Mouse (Mus musculus): ENCODE measurements around the gene Efna1. TPM values are rescaled to one million over a fixed set of nuclear protein-coding genes. Genes with fewer than 3 reads are reported as not detected.

Gene Efna1
- polyA plus RNA-seq, 1 experiment from 2014 or later: 33.0 TPM

DNA sequence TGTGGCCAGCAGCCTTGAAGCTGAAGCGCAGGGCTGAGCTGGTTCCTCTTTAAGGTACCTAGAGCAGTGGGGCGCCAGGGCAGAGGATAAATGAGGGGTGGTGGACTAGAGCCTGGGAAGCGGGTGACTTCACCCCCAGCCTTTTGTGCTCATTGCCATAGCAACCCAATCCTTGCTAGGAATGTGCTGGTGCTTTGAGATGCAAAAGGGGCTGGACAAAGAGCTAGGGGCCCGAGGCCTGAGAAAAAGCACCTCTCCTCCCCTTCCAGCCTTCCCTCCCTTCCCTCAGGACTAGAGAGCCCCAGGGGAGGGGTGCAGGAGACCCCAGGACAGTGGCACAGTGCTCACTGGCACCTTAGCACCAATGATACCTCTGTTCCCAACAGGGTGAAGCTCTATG, 55.0 kb downstream of the Efna1 start:
- Histone ChIP-seq H3K27me3 (ENCODE audit: control insufficient read depth, insufficient read depth, low read length) (peaks cover 35% of the 10 kb centered on the region), H3K4me1 (ENCODE audit: control insufficient read depth, insufficient read depth, low read length) (peaks cover 9% of the 10 kb centered on the region; the same call in 1 of the 2 replicates), H3K27ac (ENCODE audit: low read depth, low read length) (0 out of 2 replicates have a peak overlapping the region, but pooled peaks have one; percentile 2), H3K4me3 (ENCODE audit: low read depth, low read length) (0 out of 2 replicates have a peak overlapping the region, but pooled peaks have one; percentile 49), H3K9me3 (replicated peaks; ENCODE audit: control insufficient read depth, low read length) (no peaks in the 10 kb centered on the region), H3K4me2 (no peak overlapping the region; the same call in 1 of the 2 replicates), H3K9ac (ENCODE audit: low read depth, low read length) (no peak overlapping the region), H3K36me3 (ENCODE audit: control insufficient read depth, insufficient read depth, low read length) (no peaks in the 10 kb centered on the region)
- ATAC-seq (replicated peaks; ENCODE audit: insufficient number of reproducible peaks, low FRiP score, low TSS enrichment): no peak
- WGBS (ENCODE audit: insufficient replicate concordance): 45% methylated on average over 4 of the region's 4 CpGs

DNA sequence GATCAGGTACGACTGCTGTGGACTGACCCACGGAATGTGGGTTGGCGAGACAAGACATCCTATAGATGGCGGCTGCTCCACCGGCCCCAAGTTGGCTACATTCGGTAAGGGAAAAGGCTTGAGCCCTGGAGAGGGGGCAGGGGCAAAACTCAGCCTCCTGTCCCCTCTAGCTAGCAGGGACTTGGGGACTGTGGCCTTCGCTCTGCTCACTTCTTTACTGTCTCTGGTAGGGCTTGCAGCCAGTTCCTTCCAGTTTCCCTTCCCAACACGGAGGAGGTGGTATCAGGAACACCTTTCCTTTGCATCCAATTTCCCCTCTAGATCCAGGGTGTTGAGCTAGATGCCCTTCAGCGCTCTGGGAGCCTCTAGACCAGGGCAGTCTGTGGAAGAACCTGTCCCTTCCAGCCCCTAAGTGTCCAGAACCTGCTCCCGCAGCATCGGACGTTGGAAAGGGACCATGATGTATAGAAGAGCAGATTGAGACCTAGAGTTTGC, 55.6 kb downstream of the Efna1 start:
- Histone ChIP-seq H3K4me3 (ENCODE audit: low read depth, low read length) (no peak overlapping the region), H3K4me2 (no peak overlapping the region), H3K4me1 (ENCODE audit: control insufficient read depth, insufficient read depth, low read length) (peaks cover 9% of the 10 kb centered on the region; the same call in 1 of the 2 replicates), H3K9me3 (replicated peaks; ENCODE audit: control insufficient read depth, low read length) (no peaks in the 10 kb centered on the region), H3K27me3 (ENCODE audit: control insufficient read depth, insufficient read depth, low read length) (peaks cover 30% of the 10 kb centered on the region), H3K36me3 (ENCODE audit: control insufficient read depth, insufficient read depth, low read length) (no peaks in the 10 kb centered on the region), H3K9ac (ENCODE audit: low read depth, low read length) (no peak overlapping the region), H3K27ac (ENCODE audit: low read depth, low read length) (no peak overlapping the region)
- no peak for ATAC-seq (replicated peaks; ENCODE audit: insufficient number of reproducible peaks, low FRiP score, low TSS enrichment)
- 60% methylated on average over 12 of the region's 12 CpGs for WGBS (ENCODE audit: insufficient replicate concordance)

DNA sequence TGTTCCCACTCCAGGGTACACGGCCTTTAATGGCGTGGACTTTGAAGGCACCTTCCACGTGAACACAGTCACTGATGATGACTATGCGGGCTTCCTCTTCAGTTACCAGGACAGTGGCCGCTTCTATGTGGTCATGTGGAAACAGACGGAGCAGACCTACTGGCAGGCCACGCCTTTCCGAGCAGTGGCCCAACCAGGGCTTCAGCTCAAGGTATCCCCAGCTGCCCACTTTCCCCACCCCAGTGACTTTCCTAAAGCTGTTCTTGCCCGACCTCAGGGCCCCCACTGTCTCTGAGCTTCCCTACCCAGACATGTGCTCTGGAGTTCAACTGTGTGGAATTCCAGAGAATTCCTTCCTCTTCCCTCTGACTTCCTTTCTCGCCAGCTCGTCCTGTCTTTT, 56.1 kb downstream of the Efna1 start:
- H3K9me3 ChIP-seq (replicated peaks; ENCODE audit: control insufficient read depth, low read length): no peaks in the 10 kb centered on the region
- H3K4me1 ChIP-seq (ENCODE audit: control insufficient read depth, insufficient read depth, low read length): peaks cover 9% of the 10 kb centered on the region; the same call in 1 of the 2 replicates
- peaks cover 25% of the 10 kb centered on the region for H3K27me3 ChIP-seq (ENCODE audit: control insufficient read depth, insufficient read depth, low read length)
- WGBS (ENCODE audit: insufficient replicate concordance): 73% methylated on average over 11 of the region's 11 CpGs
- H3K9ac ChIP-seq (ENCODE audit: low read depth, low read length): no peak overlapping the region
- H3K36me3 ChIP-seq (ENCODE audit: control insufficient read depth, insufficient read depth, low read length): no peaks in the 10 kb centered on the region
- ATAC-seq (replicated peaks; ENCODE audit: insufficient number of reproducible peaks, low FRiP score, low TSS enrichment): no peak
- no peak overlapping the region for H3K4me2 ChIP-seq
- no peak overlapping the region for H3K4me3 ChIP-seq (ENCODE audit: low read depth, low read length)
- H3K27ac ChIP-seq (ENCODE audit: low read depth, low read length): no peak overlapping the region

MicroRNAs within 50 kb of the gene (microRNA counts, 519-probe panel; counts per million panel counts)
- 32.2 counts per million for microRNA mmu-miR-92b

Small RNAs within 50 kb of the gene (microRNA-seq; reads per million reads assigned to microRNA genes)
- 219 reads per million, percentile 71 among the genes with 10 or more reads in this experiment for gene Mir92b (ENCODE audit: borderline number of aligned reads)

Other genes with a start within 250 kb of the Efna1 start
- 7.9 TPM in 2 replicates for gene Rusc1, start 187.8 kb downstream of the Efna1 start, polyA plus RNA-seq (2014; fragmentation: Nextera tagmentation; extraction: Ambion mirVana)
- not detected in 2 replicates for gene Gm43738, start 180.0 kb downstream of the Efna1 start, polyA plus RNA-seq (2014; fragmentation: Nextera tagmentation; extraction: Ambion mirVana)
- gene Fdps, start 179.2 kb downstream of the Efna1 start, polyA plus RNA-seq (2014; fragmentation: Nextera tagmentation; extraction: Ambion mirVana): 165 and 178 TPM in 2 replicates
- 5.9 and 8.7 TPM in 2 replicates for gene Pklr, start 145.0 kb downstream of the Efna1 start, polyA plus RNA-seq (2014; fragmentation: Nextera tagmentation; extraction: Ambion mirVana)
- 0.13 and 0.58 TPM in 2 replicates for gene Hcn3, start 120.9 kb downstream of the Efna1 start, polyA plus RNA-seq (2014; fragmentation: Nextera tagmentation; extraction: Ambion mirVana)
- gene Clk2, start 116.3 kb downstream of the Efna1 start, polyA plus RNA-seq (2014; fragmentation: Nextera tagmentation; extraction: Ambion mirVana): 18.7 and 20.1 TPM in 2 replicates
- gene Scamp3, start 103.7 kb downstream of the Efna1 start, polyA plus RNA-seq (2014; fragmentation: Nextera tagmentation; extraction: Ambion mirVana): 82.8 and 88.3 TPM in 2 replicates
- 11.9 and 13.7 TPM in 2 replicates for gene Fam189b, start 98.0 kb downstream of the Efna1 start, polyA plus RNA-seq (2014; fragmentation: Nextera tagmentation; extraction: Ambion mirVana)
- 33.3 and 39.9 TPM in 2 replicates for gene Gba, start 78.2 kb downstream of the Efna1 start, polyA plus RNA-seq (2014; fragmentation: Nextera tagmentation; extraction: Ambion mirVana)
- gene Thbs3, start 66.0 kb downstream of the Efna1 start, polyA plus RNA-seq (2014; fragmentation: Nextera tagmentation; extraction: Ambion mirVana): 6.9 and 12.4 TPM in 2 replicates
- 144 and 145 TPM in 2 replicates for gene Mtx1, start 54.1 kb downstream of the Efna1 start, polyA plus RNA-seq (2014; fragmentation: Nextera tagmentation; extraction: Ambion mirVana)
- gene Muc1, start 52.1 kb downstream of the Efna1 start, polyA plus RNA-seq (2014; fragmentation: Nextera tagmentation; extraction: Ambion mirVana): 0.21 and 0.53 TPM in 2 replicates
- 248 and 274 TPM in 2 replicates for gene Krtcap2, start 35.2 kb downstream of the Efna1 start, polyA plus RNA-seq (2014; fragmentation: Nextera tagmentation; extraction: Ambion mirVana)
- 0.56 and 1.1 TPM in 2 replicates for gene Trim46, start 34.8 kb downstream of the Efna1 start, polyA plus RNA-seq (2014; fragmentation: Nextera tagmentation; extraction: Ambion mirVana)
- gene Dpm3, start 21.8 kb downstream of the Efna1 start, polyA plus RNA-seq (2014; fragmentation: Nextera tagmentation; extraction: Ambion mirVana): 83.1 and 94.1 TPM in 2 replicates
- gene Slc50a1, start 10.6 kb downstream of the Efna1 start, polyA plus RNA-seq (2014; fragmentation: Nextera tagmentation; extraction: Ambion mirVana): 37.5 and 40.9 TPM in 2 replicates
- gene Efna3, start 41.8 kb upstream of the Efna1 start, polyA plus RNA-seq (2014; fragmentation: Nextera tagmentation; extraction: Ambion mirVana): 1.9 TPM in 2 replicates
- gene Efna4, start 56.9 kb upstream of the Efna1 start, polyA plus RNA-seq (2014; fragmentation: Nextera tagmentation; extraction: Ambion mirVana): 9.3 and 10.2 TPM in 2 replicates
- gene Adam15, start 68.9 kb upstream of the Efna1 start, polyA plus RNA-seq (2014; fragmentation: Nextera tagmentation; extraction: Ambion mirVana): 23.3 and 25.9 TPM in 2 replicates
- gene Dcst2, start 80.8 kb upstream of the Efna1 start, polyA plus RNA-seq (2014; fragmentation: Nextera tagmentation; extraction: Ambion mirVana): 0.07 TPM in 1 of 2 replicates, not detected in the other
- gene Dcst1, start 84.1 kb upstream of the Efna1 start, polyA plus RNA-seq (2014; fragmentation: Nextera tagmentation; extraction: Ambion mirVana): 0.17 and 0.21 TPM in 2 replicates
- 1.2 and 2.2 TPM in 2 replicates for gene Zbtb7b, start 113.6 kb upstream of the Efna1 start, polyA plus RNA-seq (2014; fragmentation: Nextera tagmentation; extraction: Ambion mirVana)
- gene Lenep, start 121.7 kb upstream of the Efna1 start, polyA plus RNA-seq (2014; fragmentation: Nextera tagmentation; extraction: Ambion mirVana): not detected in 2 replicates
- 33.7 and 34.2 TPM in 2 replicates for gene Flad1, start 130.7 kb upstream of the Efna1 start, polyA plus RNA-seq (2014; fragmentation: Nextera tagmentation; extraction: Ambion mirVana)
- 399 and 411 TPM in 2 replicates for gene Cks1b, start 137.2 kb upstream of the Efna1 start, polyA plus RNA-seq (2014; fragmentation: Nextera tagmentation; extraction: Ambion mirVana)
- gene Shc1, start 137.3 kb upstream of the Efna1 start, polyA plus RNA-seq (2014; fragmentation: Nextera tagmentation; extraction: Ambion mirVana): 42.3 and 51.5 TPM in 2 replicates
- 31.1 and 33.7 TPM in 2 replicates for gene Pygo2, start 149.1 kb upstream of the Efna1 start, polyA plus RNA-seq (2014; fragmentation: Nextera tagmentation; extraction: Ambion mirVana)
- gene Pbxip1, start 155.6 kb upstream of the Efna1 start, polyA plus RNA-seq (2014; fragmentation: Nextera tagmentation; extraction: Ambion mirVana): 28.6 and 35.9 TPM in 2 replicates
- gene Pmvk, start 173.4 kb upstream of the Efna1 start, polyA plus RNA-seq (2014; fragmentation: Nextera tagmentation; extraction: Ambion mirVana): 50.4 and 57.2 TPM in 2 replicates
- gene Kcnn3, start 239.0 kb upstream of the Efna1 start, polyA plus RNA-seq (2014; fragmentation: Nextera tagmentation; extraction: Ambion mirVana): 0.73 and 0.99 TPM in 2 replicates

Data from heart, embryonic 11.5 days (tissue).